Mouse (Mus musculus) hindlimb bud, embryonic 11.5 days (tissue): Measurements from ENCODE around the gene 6030408B16Rik.

Experiments used
- DNase-seq: peaks from one replicate; pipeline ENCODE4 v3.0.0-alpha.2; 2012; ENCODE audit warnings: low read depth, low spot score; ENCODE audit errors: extremely low spot score

Gene 6030408B16Rik

GRCm38 (mm10) chr15:101293025-101293621 lies at the start of gene 6030408B16Rik:
TSS of gene 6030408B16Rik (plus strand) at chr15:101293212.
- no peak for DNase-seq

GRCm38 (mm10) chr15:101244012-101244411 lies 49.0 kb upstream of the 6030408B16Rik start:
- DNase-seq, result no peak

- peak; percentile 94 for DNase-seq
Observed at GRCm38 (mm10) chr15:101246231-101247154, 46.5 kb upstream of the 6030408B16Rik start.

GRCm38 (mm10) chr15:101247155-101247498 lies 45.9 kb upstream of the 6030408B16Rik start:
- DNase-seq, result no peak

- no peak for DNase-seq
Observed at GRCm38 (mm10) chr15:101248029-101248710, 44.8 kb upstream of the 6030408B16Rik start.

- no peak for DNase-seq
Observed at GRCm38 (mm10) chr15:101250220-101250800, 42.7 kb upstream of the 6030408B16Rik start.

GRCm38 (mm10) chr15:101251930-101252329 lies 41.1 kb upstream of the 6030408B16Rik start:
- no peak for DNase-seq

- DNase-seq, result no peak
Observed at GRCm38 (mm10) chr15:101252614-101253013, 40.4 kb upstream of the 6030408B16Rik start.

- no peak for DNase-seq
Observed at GRCm38 (mm10) chr15:101253563-101253885, 39.5 kb upstream of the 6030408B16Rik start.

- no peak for DNase-seq
Observed at GRCm38 (mm10) chr15:101253886-101254795, 38.9 kb upstream of the 6030408B16Rik start, which contains the start of gene Nr4a1. TSS of gene Nr4a1 (plus strand) at chr15:101254269.

- DNase-seq, result no peak
Observed at GRCm38 (mm10) chr15:101255842-101256462, 37.1 kb upstream of the 6030408B16Rik start.

- no peak for DNase-seq
Observed at GRCm38 (mm10) chr15:101256463-101257206, 36.4 kb upstream of the 6030408B16Rik start.

- DNase-seq, result no peak
Observed at GRCm38 (mm10) chr15:101258420-101258819, 34.6 kb upstream of the 6030408B16Rik start.

GRCm38 (mm10) chr15:101259922-101260321 lies 33.1 kb upstream of the 6030408B16Rik start:
- no peak for DNase-seq

- no peak for DNase-seq
Observed at GRCm38 (mm10) chr15:101260387-101260786, 32.6 kb upstream of the 6030408B16Rik start.

- DNase-seq, result no peak
Observed at GRCm38 (mm10) chr15:101260874-101261622, 32.0 kb upstream of the 6030408B16Rik start.

GRCm38 (mm10) chr15:101262502-101262901 lies 30.5 kb upstream of the 6030408B16Rik start:
- DNase-seq, result no peak
